Mouse (Mus musculus): ENCODE data around the gene Eps8l2. TPM values are rescaled to one million over a fixed set of nuclear protein-coding genes. Genes with fewer than 3 reads are reported as not detected.

Gene Eps8l2
- 2.2 TPM in 2 replicates for polyA plus RNA-seq (2014; fragmentation: Nextera tagmentation; extraction: Ambion mirVana)

- Histone ChIP-seq H3K4me1 (ENCODE audit: control insufficient read depth, insufficient read depth, low read length) (peaks cover 5% of the 10 kb centered on the region), H3K27me3 (ENCODE audit: control insufficient read depth, insufficient read depth, low read length) (0 out of 2 replicates have a peak, but pooled peaks cover 3% of the 10 kb centered on the region), H3K27ac (ENCODE audit: low read depth, low read length) (no peak within 1 kb of the TSS), H3K36me3 (ENCODE audit: control insufficient read depth, insufficient read depth, low read length) (peaks cover 2% of the 10 kb centered on the region; the same call in 1 of the 2 replicates), H3K9ac (ENCODE audit: low read length) (peak within 1 kb of the TSS; percentile 7; the same call in 1 of the 2 replicates), H3K9me3 (ENCODE audit: control insufficient read depth, low read length) (no peaks in the 10 kb centered on the region), H3K4me2 (ENCODE audit: low read depth) (peak within 1 kb of the TSS; percentile 13; the same call in 1 of the 2 replicates), H3K4me3 (ENCODE audit: low read depth, low read length) (no peak within 1 kb of the TSS)
- DNase-seq (ENCODE audit: low spot score) (peak; percentile 25), ATAC-seq (ENCODE audit: insufficient read depth, low FRiP score, low TSS enrichment) (peak; percentile 45; the same call in 1 of the 2 replicates)
- 5% methylated on average over 16 of the region's 23 CpGs for WGBS
These were observed at the start of gene Eps8l2 for GRCm38 (mm10) chr7:141338576-141339131. Eps8l2 (plus strand) TSS chr7:141338880.

GRCm38 (mm10) chr7:141291921-141292582 is 46.6 kb upstream of the Eps8l2 start, which contains the start of gene Drd4:
Drd4 (plus strand) TSS chr7:141292006.
- Histone ChIP-seq H3K4me2 (ENCODE audit: low read depth) (peak within 1 kb of the TSS; percentile 77), H3K4me3 (ENCODE audit: low read depth, low read length) (peak within 1 kb of the TSS; percentile 49), H3K9ac (ENCODE audit: low read length) (peak within 1 kb of the TSS; percentile 63), H3K27ac (ENCODE audit: low read depth, low read length) (no peak within 1 kb of the TSS), H3K9me3 (ENCODE audit: control insufficient read depth, low read length) (no peaks in the 10 kb centered on the region), H3K4me1 (ENCODE audit: control insufficient read depth, insufficient read depth, low read length) (peaks cover 15% of the 10 kb centered on the region), H3K27me3 (ENCODE audit: control insufficient read depth, insufficient read depth, low read length) (peaks cover 57% of the 10 kb centered on the region), H3K36me3 (ENCODE audit: control insufficient read depth, insufficient read depth, low read length) (no peaks in the 10 kb centered on the region)
- DNase-seq (ENCODE audit: low spot score) = peak; percentile 53
- no peak for ATAC-seq (ENCODE audit: insufficient read depth, low FRiP score, low TSS enrichment)
- WGBS = 2% methylated on average over 40 of the region's 46 CpGs

- DNase-seq (ENCODE audit: low spot score) (peak; percentile 18), ATAC-seq (ENCODE audit: insufficient read depth, low FRiP score, low TSS enrichment) (no peak)
- H3K4me3 ChIP-seq (ENCODE audit: low read depth, low read length) = peak overlapping the region; percentile 49; the same call in 1 of the 2 replicates
- no peaks in the 10 kb centered on the region for H3K36me3 ChIP-seq (ENCODE audit: control insufficient read depth, insufficient read depth, low read length)
- peaks cover 57% of the 10 kb centered on the region for H3K27me3 ChIP-seq (ENCODE audit: control insufficient read depth, insufficient read depth, low read length)
- peaks cover 15% of the 10 kb centered on the region for H3K4me1 ChIP-seq (ENCODE audit: control insufficient read depth, insufficient read depth, low read length)
- peak overlapping the region; percentile 77 for H3K4me2 ChIP-seq (ENCODE audit: low read depth)
- H3K9me3 ChIP-seq (ENCODE audit: control insufficient read depth, low read length) = no peaks in the 10 kb centered on the region
- WGBS = 31% methylated on average over 15 of the region's 15 CpGs
- H3K27ac ChIP-seq (ENCODE audit: low read depth, low read length) = no peak overlapping the region
- no peak overlapping the region; the same call in 1 of the 2 replicates for H3K9ac ChIP-seq (ENCODE audit: low read length)
These were observed 45.9 kb upstream of the Eps8l2 start for GRCm38 (mm10) chr7:141292583-141293388.

GRCm38 (mm10) chr7:141293852-141294471 is 44.7 kb upstream of the Eps8l2 start:
- Histone ChIP-seq H3K36me3 (ENCODE audit: control insufficient read depth, insufficient read depth, low read length) (no peaks in the 10 kb centered on the region), H3K4me1 (ENCODE audit: control insufficient read depth, insufficient read depth, low read length) (peaks cover 15% of the 10 kb centered on the region), H3K27ac (ENCODE audit: low read depth, low read length) (no peak overlapping the region), H3K9me3 (ENCODE audit: control insufficient read depth, low read length) (no peaks in the 10 kb centered on the region), H3K9ac (ENCODE audit: low read length) (peak overlapping the region; percentile 26), H3K4me3 (ENCODE audit: low read depth, low read length) (peak overlapping the region; percentile 33), H3K27me3 (ENCODE audit: control insufficient read depth, insufficient read depth, low read length) (peaks cover 57% of the 10 kb centered on the region), H3K4me2 (ENCODE audit: low read depth) (peak overlapping the region; percentile 57)
- ATAC-seq (ENCODE audit: insufficient read depth, low FRiP score, low TSS enrichment) = peak; percentile 35; the same call in 1 of the 2 replicates
- WGBS = 1% methylated on average over 52 of the region's 53 CpGs
- peak; percentile 66 for DNase-seq (ENCODE audit: low spot score)

GRCm38 (mm10) chr7:141294479-141294878 is 44.2 kb upstream of the Eps8l2 start:
- DNase-seq (ENCODE audit: low spot score) = no peak
- Histone ChIP-seq H3K4me2 (ENCODE audit: low read depth) (peak overlapping the region; percentile 57), H3K27ac (ENCODE audit: low read depth, low read length) (no peak overlapping the region), H3K9me3 (ENCODE audit: control insufficient read depth, low read length) (no peaks in the 10 kb centered on the region), H3K27me3 (ENCODE audit: control insufficient read depth, insufficient read depth, low read length) (peaks cover 57% of the 10 kb centered on the region), H3K36me3 (ENCODE audit: control insufficient read depth, insufficient read depth, low read length) (peaks cover 2% of the 10 kb centered on the region; the same call in 1 of the 2 replicates), H3K4me3 (ENCODE audit: low read depth, low read length) (peak overlapping the region; percentile 33), H3K4me1 (ENCODE audit: control insufficient read depth, insufficient read depth, low read length) (peaks cover 15% of the 10 kb centered on the region), H3K9ac (ENCODE audit: low read length) (no peak overlapping the region)
- 8% methylated on average over 20 of the region's 22 CpGs for WGBS
- no peak for ATAC-seq (ENCODE audit: insufficient read depth, low FRiP score, low TSS enrichment)

- H3K36me3 ChIP-seq (ENCODE audit: control insufficient read depth, insufficient read depth, low read length) = peaks cover 11% of the 10 kb centered on the region
- peaks cover 11% of the 10 kb centered on the region for H3K4me1 ChIP-seq (ENCODE audit: control insufficient read depth, insufficient read depth, low read length)
- H3K4me2 ChIP-seq (ENCODE audit: low read depth) = no peak overlapping the region
- DNase-seq (ENCODE audit: low spot score) (no peak), ATAC-seq (ENCODE audit: insufficient read depth, low FRiP score, low TSS enrichment) (no peak)
- 72% methylated on average over 3 of the region's 3 CpGs for WGBS
- no peaks in the 10 kb centered on the region for H3K9me3 ChIP-seq (ENCODE audit: control insufficient read depth, low read length)
- no peak overlapping the region for H3K9ac ChIP-seq (ENCODE audit: low read length)
- H3K27me3 ChIP-seq (ENCODE audit: control insufficient read depth, insufficient read depth, low read length) = peaks cover 28% of the 10 kb centered on the region
- no peak overlapping the region for H3K27ac ChIP-seq (ENCODE audit: low read depth, low read length)
- no peak overlapping the region for H3K4me3 ChIP-seq (ENCODE audit: low read depth, low read length)
These were observed 40.6 kb upstream of the Eps8l2 start for GRCm38 (mm10) chr7:141297926-141298650.

GRCm38 (mm10) chr7:141299175-141299574 is 39.5 kb upstream of the Eps8l2 start:
- ATAC-seq (ENCODE audit: insufficient read depth, low FRiP score, low TSS enrichment) (no peak), DNase-seq (ENCODE audit: low spot score) (no peak)
- no peak overlapping the region for H3K4me2 ChIP-seq (ENCODE audit: low read depth)
- peaks cover 17% of the 10 kb centered on the region for H3K27me3 ChIP-seq (ENCODE audit: control insufficient read depth, insufficient read depth, low read length)
- H3K36me3 ChIP-seq (ENCODE audit: control insufficient read depth, insufficient read depth, low read length) = peaks cover 11% of the 10 kb centered on the region
- no peak overlapping the region for H3K4me3 ChIP-seq (ENCODE audit: low read depth, low read length)
- no peak overlapping the region for H3K9ac ChIP-seq (ENCODE audit: low read length)
- 96% methylated on average over 8 of the region's 8 CpGs for WGBS
- H3K27ac ChIP-seq (ENCODE audit: low read depth, low read length) = no peak overlapping the region
- H3K9me3 ChIP-seq (ENCODE audit: control insufficient read depth, low read length) = no peaks in the 10 kb centered on the region
- H3K4me1 ChIP-seq (ENCODE audit: control insufficient read depth, insufficient read depth, low read length) = peaks cover 3% of the 10 kb centered on the region; the same call in 1 of the 2 replicates

- Histone ChIP-seq H3K36me3 (ENCODE audit: control insufficient read depth, insufficient read depth, low read length) (peaks cover 14% of the 10 kb centered on the region), H3K4me3 (ENCODE audit: low read depth, low read length) (no peak overlapping the region), H3K9me3 (ENCODE audit: control insufficient read depth, low read length) (no peaks in the 10 kb centered on the region), H3K4me2 (ENCODE audit: low read depth) (no peak overlapping the region), H3K27me3 (ENCODE audit: control insufficient read depth, insufficient read depth, low read length) (no peaks in the 10 kb centered on the region), H3K9ac (ENCODE audit: low read length) (no peak overlapping the region), H3K4me1 (ENCODE audit: control insufficient read depth, insufficient read depth, low read length) (no peaks in the 10 kb centered on the region), H3K27ac (ENCODE audit: low read depth, low read length) (no peak overlapping the region)
- whole genome bisulfite sequencing = 94% methylated on average over 9 of the region's 9 CpGs
- no peak for DNase-seq (ENCODE audit: low spot score)
- ATAC-seq (ENCODE audit: insufficient read depth, low FRiP score, low TSS enrichment) = no peak
These were observed 37.3 kb upstream of the Eps8l2 start for GRCm38 (mm10) chr7:141301386-141301785.
